Mouse (Mus musculus) bone marrow, adult 2 months (tissue): Measurements from ENCODE around the gene Syt1.

Source experiments
- CTCF ChIP-seq: fragments of 200-500 bp; IDR thresholded peaks from 2 replicates; pipeline ENCODE4 v1.5.1; 2011; ENCODE audit warnings: low read length, control low read depth; ENCODE audit not compliant: control insufficient read depth, insufficient read depth
- POLR2A ChIP-seq: fragments of 200-500 bp; IDR thresholded peaks from 2 replicates; pipeline ENCODE4 v1.6.1; 2011; ENCODE audit warnings: low read depth, mild to moderate bottlenecking, control low read depth, low read length, borderline replicate concordance; ENCODE audit not compliant: control insufficient read depth

DNA sequence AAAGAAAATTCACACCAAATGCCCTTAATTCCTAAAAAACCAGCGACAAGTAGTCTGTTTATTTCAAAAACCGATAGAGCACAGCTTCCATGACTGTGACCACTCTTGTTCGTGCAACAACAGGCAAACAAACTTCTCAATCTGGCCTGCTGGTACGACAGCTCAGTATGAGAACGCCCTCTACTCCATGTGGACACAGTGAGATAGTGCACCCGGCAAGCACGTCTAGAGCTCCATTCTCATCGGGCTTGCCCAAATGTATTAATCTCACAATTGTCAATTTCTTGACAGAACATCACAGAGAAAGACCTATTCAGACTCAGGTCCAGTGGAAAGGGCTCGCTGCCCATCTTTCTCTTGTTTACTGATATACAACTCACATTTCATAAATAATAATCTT is 469.2 kb downstream of the Syt1 start:
- TF ChIP-seq POLR2A (no peak), CTCF (no peak)
